Mouse (Mus musculus): ENCODE data around the gene Bmp6.

- TF ChIP-seq GATA1 (IDR thresholded peaks at IDR 0.05; ENCODE audit: borderline replicate concordance, low read length) (no peak), CTCF (IDR thresholded peaks at IDR 0.05; ENCODE audit: low read depth, low read length) (no peak)
Measured at GRCm38 (mm10) chr13:38312357-38313040, 32.4 kb upstream of the Bmp6 start.

Data from G1E (cell line).